Mouse (Mus musculus) thymus, adult 18-20 months (tissue): ENCODE measurements around the gene Tfap4.
A peak's percentile ranks its signal among the peaks of the same experiment; 100 is the strongest.
"Not testable (repeated sequence)": the region's sequence is repeated elsewhere in the genome, so short reads cannot be mapped to it uniquely, and the experiment has no call there.

ENCODE experiments used
- DNase-seq, 2 experiments: peaks; one replicate each; pipeline ENCODE4 v3.0.0; 2022; ENCODE audit warnings: mixed read lengths in 2 of 2

Gene Tfap4

GRCm38 (mm10) chr16:4592909-4593875, 33.5 kb upstream of the Tfap4 start:
- DNase-seq = no peak

DNA sequence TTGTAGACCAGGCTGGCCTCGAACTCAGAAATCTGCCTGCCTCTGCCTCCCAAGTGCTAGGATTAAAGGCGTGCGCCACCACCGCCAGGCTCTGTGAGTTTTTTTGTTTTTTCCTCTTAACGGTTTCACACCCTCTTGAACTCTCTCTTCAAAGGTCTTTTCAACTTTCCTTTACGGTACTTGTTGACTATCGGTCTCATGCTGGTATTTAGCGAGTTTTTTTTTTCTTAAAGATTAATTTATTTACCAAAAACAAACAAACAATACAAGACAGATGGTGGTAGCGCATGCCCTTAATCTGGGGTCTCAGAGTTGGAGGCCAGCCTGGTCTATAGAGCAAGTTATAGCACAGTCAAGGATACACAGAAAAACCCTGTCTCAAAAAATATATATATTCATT, 30.6 kb upstream of the Tfap4 start:
- DNase-seq = no peak

- DNase-seq = no peak
Observed at GRCm38 (mm10) chr16:4587516-4588210, 28.0 kb upstream of the Tfap4 start.

DNA sequence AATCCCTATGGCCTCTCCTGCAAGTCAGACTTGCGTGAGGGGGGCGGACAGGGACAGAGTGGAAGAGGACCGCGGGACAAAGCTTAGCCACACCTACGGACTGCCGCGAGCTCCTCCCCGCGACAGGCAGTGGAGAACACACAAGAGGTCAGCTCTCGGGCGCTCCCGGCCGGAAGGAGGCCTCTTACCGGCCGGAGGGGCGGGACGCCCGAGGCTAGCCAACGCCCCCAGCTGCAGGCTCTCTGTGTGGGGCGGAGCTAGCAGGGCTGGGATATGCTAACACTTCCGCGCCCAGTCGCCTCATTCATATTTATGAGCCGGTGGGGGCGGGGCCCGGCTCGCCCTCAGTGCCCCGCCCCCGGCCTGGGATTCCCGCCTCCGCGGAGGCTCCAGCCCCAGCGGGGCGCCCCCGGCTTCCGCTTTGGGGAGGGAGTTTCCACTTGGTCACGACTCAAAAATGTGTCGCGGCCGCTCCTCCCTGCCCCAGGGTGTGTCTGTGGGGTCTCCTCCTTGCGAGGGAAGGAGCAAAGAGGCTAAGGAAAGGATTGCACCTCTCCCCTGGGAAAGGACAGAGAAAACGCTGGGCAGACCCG, 27.0 kb upstream of the Tfap4 start:
- DNase-seq = peak; percentile 93

- DNase-seq = no peak
Observed at GRCm38 (mm10) chr16:4585642-4586530, 26.2 kb upstream of the Tfap4 start.

GRCm38 (mm10) chr16:4584438-4584837, 24.8 kb upstream of the Tfap4 start:
- DNase-seq = no peak

- no peak for DNase-seq
Observed at GRCm38 (mm10) chr16:4583807-4584206, 24.2 kb upstream of the Tfap4 start.

DNA sequence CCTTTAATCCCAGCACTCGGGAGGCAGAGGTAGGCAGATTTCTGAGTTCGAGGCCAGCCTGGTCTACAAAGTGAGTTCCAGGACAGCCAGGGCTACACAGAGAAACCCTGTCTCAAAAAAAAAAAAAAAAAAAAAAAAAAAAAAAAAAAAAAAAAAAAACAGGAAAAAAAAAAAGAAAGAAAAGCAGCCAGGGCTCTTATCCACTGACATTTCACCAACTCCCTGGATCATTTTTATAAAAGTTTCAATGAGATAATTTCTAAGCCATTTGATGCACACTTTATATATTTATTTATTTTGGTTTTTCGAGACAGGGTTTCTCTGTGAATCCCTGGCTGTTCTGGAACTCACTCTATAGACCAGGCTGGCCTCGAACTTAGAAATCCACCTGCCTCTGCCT, 21.5 kb upstream of the Tfap4 start:
- not testable (repeated sequence) for DNase-seq

- no peak for DNase-seq
Observed at GRCm38 (mm10) chr16:4578630-4579029, 19.0 kb upstream of the Tfap4 start.

GRCm38 (mm10) chr16:4576873-4577272, 17.2 kb upstream of the Tfap4 start:
- DNase-seq = peak in 1 of 2 experiments; percentile 30

DNA sequence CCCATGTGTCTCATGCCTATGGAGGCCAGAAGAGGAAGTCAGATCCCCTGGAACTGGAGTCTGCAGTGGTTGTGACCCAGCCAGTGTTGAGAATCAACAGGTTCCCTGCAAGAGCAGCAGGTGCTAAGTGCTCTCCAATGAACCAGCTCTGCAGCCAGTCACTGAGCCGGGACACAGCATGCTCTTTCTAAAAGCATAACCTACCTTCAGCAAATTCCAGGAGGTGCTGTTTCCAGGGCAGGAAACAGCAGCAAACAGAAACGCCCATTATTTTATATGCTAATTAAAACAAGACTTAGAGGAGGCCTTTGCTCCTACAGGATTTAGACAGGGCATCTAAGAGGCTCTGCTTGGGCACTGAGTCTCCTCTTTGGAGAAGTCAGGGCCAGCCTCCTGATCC, 16.4 kb upstream of the Tfap4 start:
- DNase-seq = no peak

DNA sequence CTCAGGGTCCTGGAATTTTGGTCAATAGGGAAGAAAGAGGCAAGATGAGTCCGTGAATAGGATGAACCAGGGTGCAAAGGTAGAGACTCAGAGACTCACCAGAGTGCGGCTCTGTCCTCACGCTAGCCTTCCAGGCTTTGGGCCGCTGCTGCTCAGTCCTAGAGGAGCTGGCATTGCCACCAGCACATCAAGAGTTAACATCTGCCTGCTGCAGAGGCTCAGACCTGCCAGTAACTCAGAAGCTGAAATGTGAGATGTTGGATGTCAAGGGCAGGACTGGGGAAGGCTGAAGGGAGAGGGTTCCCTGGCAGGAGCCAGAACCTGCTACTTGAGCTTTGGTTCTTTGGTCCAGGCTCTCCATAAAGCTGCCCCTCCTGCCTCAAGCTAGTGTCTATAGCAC, 11.1 kb upstream of the Tfap4 start:
- DNase-seq = no peak

GRCm38 (mm10) chr16:4567912-4568311, 8.3 kb upstream of the Tfap4 start:
- DNase-seq = peak; percentile 41 to 47

DNA sequence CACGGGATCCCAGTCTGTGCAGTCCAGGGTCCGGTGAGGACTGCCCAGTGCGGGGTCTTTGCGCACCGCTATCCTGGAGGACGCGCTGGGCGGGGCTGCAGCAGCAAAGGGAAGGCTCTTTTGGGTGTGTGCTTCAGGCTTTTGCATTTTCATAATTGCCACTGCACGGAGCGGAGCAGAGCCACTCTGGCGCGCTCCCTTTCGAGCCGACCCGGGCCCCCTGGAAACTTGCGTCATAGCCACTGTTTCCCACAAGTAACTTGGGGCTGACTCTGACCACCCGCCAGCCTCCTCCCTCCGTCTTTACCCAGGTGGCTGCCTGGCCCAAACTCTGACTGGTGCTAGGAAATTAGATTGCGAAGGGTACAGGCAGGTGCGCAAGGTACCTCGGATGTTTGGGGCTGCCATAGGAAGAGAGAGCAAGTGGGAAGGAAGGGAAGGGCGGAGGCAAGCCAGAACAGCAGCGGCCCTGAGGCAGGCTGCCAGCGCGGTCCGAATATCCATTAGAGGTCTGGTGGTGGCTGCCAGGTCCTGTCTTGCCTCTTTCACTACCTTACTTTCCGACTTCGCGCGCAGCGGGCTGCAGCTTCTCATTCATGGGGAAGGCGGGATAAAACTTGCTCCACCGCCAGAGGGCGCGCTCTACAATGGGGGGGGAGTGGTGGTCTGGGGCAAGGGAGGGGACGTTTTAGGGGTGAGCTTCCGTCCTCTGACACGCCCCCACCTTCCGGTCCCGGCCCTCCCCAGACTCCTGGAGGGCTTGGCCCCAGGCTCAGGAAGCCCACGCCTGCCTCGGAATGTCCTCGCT, 695 bp upstream of the Tfap4 start:
- peak; percentile 56 to 68 for DNase-seq

GRCm38 (mm10) chr16:4558980-4559631, 548 bp downstream of the Tfap4 start:
- DNase-seq = peak; percentile 49 to 67

DNA sequence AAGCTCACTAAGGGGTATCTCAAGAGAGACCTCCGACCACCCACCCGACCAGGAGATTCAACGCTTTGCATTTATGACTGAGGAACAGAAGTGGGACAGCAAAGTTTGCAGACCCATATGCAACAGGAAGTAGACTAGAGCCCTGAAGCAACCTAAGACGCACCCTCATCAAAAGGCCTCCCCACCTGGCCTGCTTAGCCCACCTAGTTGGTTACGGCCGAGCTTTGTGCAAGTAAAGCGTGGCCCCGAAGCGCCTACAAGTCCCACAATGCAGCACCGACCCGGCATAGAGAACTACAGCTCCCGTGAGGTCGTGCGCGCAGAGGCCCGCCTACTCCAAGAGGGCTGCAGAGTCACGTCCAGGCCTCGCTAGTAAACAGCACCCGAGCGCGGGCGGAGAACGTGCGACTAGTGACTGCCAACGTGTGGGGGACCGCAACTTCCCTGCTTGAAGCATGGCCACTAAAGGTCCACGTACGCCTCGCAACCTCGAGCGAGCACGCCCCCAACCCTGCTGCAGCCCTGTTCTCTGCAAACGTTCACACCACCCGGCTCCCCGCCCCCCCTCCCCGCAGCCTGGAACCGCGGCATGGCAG, 1.2 kb downstream of the Tfap4 start:
- DNase-seq = peak; percentile 88 to 90

DNA sequence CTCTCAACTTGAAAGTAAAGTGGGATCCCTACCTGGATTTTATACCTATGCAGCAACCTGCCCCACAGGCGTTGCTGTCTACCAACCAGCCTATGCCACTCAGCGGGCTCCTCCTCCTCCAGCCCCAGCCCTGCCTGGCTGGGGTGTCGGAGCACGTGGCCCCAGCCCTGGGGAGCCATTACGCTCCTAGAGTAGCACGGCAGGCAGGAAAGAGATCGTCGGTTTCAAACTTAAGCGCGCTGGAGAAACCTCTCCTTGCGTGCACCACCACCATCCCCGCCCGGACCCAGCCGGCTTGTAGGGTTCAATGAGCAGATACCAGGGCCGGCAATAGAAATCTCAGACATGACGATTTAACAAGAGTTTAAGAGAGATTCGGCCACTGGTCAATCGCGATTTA, 1.7 kb downstream of the Tfap4 start:
- DNase-seq = peak; percentile 63 to 66

DNA sequence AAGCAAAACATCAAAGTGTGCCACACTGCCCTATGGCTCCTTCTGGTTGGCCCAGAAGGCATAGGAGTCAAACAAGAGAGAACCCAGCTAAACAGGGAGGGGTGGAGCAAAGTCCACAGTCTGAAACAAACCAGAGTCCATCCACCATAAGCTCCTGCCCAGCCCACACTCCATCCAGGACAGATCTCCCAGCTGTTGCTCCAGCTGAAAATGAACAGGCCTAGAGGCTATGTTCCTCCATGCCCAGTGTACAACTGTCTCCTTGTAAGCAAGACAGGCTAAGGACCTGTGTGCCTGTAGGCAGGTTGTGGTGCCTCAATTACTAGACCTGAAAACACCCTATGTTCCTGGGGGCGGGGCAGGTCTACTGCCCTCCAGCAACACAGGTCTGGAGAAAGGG, 2.6 kb downstream of the Tfap4 start:
- DNase-seq = no peak

- no peak for DNase-seq
Observed at GRCm38 (mm10) chr16:4555555-4555954, 4.1 kb downstream of the Tfap4 start.

GRCm38 (mm10) chr16:4552829-4553550, 6.7 kb downstream of the Tfap4 start:
- DNase-seq = no peak
